Mouse (Mus musculus) stomach, postnatal 0 days (tissue): ENCODE data around the gene Col25a1.

Experiments used
- CTCF ChIP-seq: IDR thresholded peaks from 2 replicates; pipeline ENCODE4 v1.5.1; 2016; ENCODE audit warnings: antibody characterized with exemption, low read depth, mild to moderate bottlenecking, moderate library complexity
- EP300 ChIP-seq: optimal IDR thresholded peaks from 2 replicates; pipeline ENCODE3; 2016; ENCODE audit warnings: antibody characterized with exemption

DNA sequence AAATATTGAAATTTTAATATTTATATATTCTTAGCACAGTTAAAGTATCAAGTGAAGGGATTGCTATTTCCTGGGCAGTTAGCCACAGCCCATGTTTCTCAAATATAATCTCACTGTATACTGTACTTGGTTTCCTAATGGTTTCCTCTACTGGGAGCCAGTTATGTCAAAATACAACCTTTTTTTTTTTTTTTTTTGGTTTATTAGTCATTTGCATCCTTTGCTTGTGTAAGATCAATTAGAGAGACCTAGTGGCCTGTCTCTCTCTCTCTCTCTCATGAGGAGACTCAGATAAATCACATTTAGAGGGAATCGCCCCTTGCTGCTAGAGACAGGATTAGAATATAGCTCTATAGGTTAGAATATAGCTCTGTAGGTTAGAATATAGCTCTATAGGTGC lies 237.8 kb downstream of the Col25a1 start:
- no peak for TF ChIP-seq CTCF
- no peak for TF ChIP-seq EP300
